Mouse (Mus musculus) megakaryocyte, adult 5-6 weeks (primary cell): ENCODE measurements around the gene 4930415L06Rik. TPM values are rescaled to one million over a fixed set of nuclear protein-coding genes. Genes with fewer than 3 reads are reported as not detected.

Experiments used
- ATAC-seq: 2 replicates; pipeline ENCODE4 v1.8.0; 2016; ENCODE audit warnings: mild to moderate bottlenecking, inconsistent platforms; ENCODE audit not compliant: poor library complexity, severe bottlenecking
- total RNA-seq, 2 experiments: library from RNA; stranded (forward) in 1 of 2; stranded (reverse) in 1 of 2; fragments of 153-499, 151-499 nt in 1 of 2; fragments of 221-1000, 200-1000 nt in 1 of 2; gene quantifications; 2 replicates each; pipeline versions ENCODE4 v1.2.3 to v1.2.4; 2015 to 2017

The 4930415L06Rik gene
- total RNA-seq (2015) (not detected in 2 replicates), total RNA-seq (2017) (not detected in 2 replicates)

- ATAC-seq, result no peak
These were observed at the start of gene 4930415L06Rik for GRCm38 (mm10) chrX:89932752-89933151. Gene 4930415L06Rik, minus strand, starts transcription at chrX:89932852.

- no peak for ATAC-seq
These were observed 46.0 kb upstream of the 4930415L06Rik start for GRCm38 (mm10) chrX:89978621-89979020.

GRCm38 (mm10) chrX:89904871-89905270 is 27.8 kb downstream of the 4930415L06Rik start:
- ATAC-seq, result no peak

Other genes with a start within 250 kb of the 4930415L06Rik start
- gene 4932429P05Rik, start 180.6 kb downstream of the 4930415L06Rik start, total RNA-seq (2015), result not detected in 2 replicates
- not detected in 2 replicates for gene 4932429P05Rik, start 180.6 kb downstream of the 4930415L06Rik start, total RNA-seq (2017)